Mouse (Mus musculus) liver, embryonic 14.5 days (tissue): ENCODE measurements around the gene Myo1f. TPM values are rescaled to one million over a fixed set of nuclear protein-coding genes. Genes with fewer than 3 reads are reported as not detected.

Source experiments
- ATAC-seq: fragments of 200-750 bp; cut with Nextera tagmentation; 2 replicates; pipeline ENCODE4 v1.8.0; 2017; ENCODE audit warnings: moderate number of reproducible peaks, mild to moderate bottlenecking, moderate library complexity; ENCODE audit not compliant: insufficient read depth
- DNase-seq, 3 experiments: peaks; one replicate each; pipeline ENCODE4 v3.0.0-alpha.2; 2012 to 2013; ENCODE audit warnings: low read depth in 3 of 3, low spot score in 3 of 3
- H3K27ac ChIP-seq: fragments of 300-500 bp; sonication (generic); 2 replicates; pipeline ENCODE4 v1.5.1; 2014; ENCODE audit warnings: moderate library complexity, mild to moderate bottlenecking, control low read depth, inconsistent platforms
- H3K27me3 ChIP-seq: fragments of 300-500 bp; sonication (generic); 2 replicates; pipeline ENCODE4 v1.6.1; 2014; ENCODE audit warnings: mild to moderate bottlenecking, low read length, moderate library complexity; ENCODE audit not compliant: control insufficient read depth, insufficient read depth
- H3K36me3 ChIP-seq: fragments of 300-500 bp; sonication (generic); replicated peaks from 2 replicates; pipeline ENCODE4 v1.6.1; 2014; ENCODE audit warnings: low read depth; ENCODE audit not compliant: control insufficient read depth, insufficient read depth
- H3K4me1 ChIP-seq, 2 experiments: fragments of 200-500 bp in 1 of 2; fragments of 300-500 bp in 1 of 2; sonication (generic) in 1 of 2; replicated peaks; 2 replicates each; pipeline ENCODE4 v1.6.1; 2012 to 2014; ENCODE audit warnings: antibody characterized with exemption in 1 of 2, inconsistent platforms in 1 of 2, low read length in 1 of 2; ENCODE audit not compliant: control insufficient read depth in 2 of 2, insufficient read depth in 2 of 2
- H3K4me2 ChIP-seq: fragments of 300-500 bp; sonication (generic); 2 replicates; pipeline ENCODE4 v1.6.1; 2014; ENCODE audit warnings: low read depth, mild to moderate bottlenecking, control low read depth, moderate library complexity
- H3K4me3 ChIP-seq, 2 experiments: fragments of 200-500 bp in 1 of 2; fragments of 300-500 bp in 1 of 2; sonication (generic) in 1 of 2; 2 replicates each; pipeline ENCODE4 v1.5.1; 2012 to 2014; ENCODE audit warnings: low read depth in 2 of 2, low read length in 2 of 2, mild to moderate bottlenecking in 2 of 2, control low read depth in 1 of 2, inconsistent platforms in 1 of 2, moderate library complexity in 1 of 2; ENCODE audit not compliant: insufficient read depth in 1 of 2
- H3K9ac ChIP-seq: fragments of 300-500 bp; sonication (generic); replicated peaks from 2 replicates; pipeline ENCODE4 v1.6.1; 2014; ENCODE audit warnings: mild to moderate bottlenecking, control low read depth, moderate library complexity
- H3K9me3 ChIP-seq: fragments of 300-500 bp; sonication (generic); 2 replicates; pipeline ENCODE4 v1.6.1; 2016; ENCODE audit warnings: low read length, mixed read lengths; ENCODE audit not compliant: control insufficient read depth
- CTCF ChIP-seq: IDR thresholded peaks from 2 replicates; pipeline ENCODE4 v1.5.1; 2016; ENCODE audit warnings: antibody characterized with exemption, low read depth, control low read depth
- EP300 ChIP-seq: IDR thresholded peaks from 2 replicates; pipeline ENCODE4 v1.6.1; 2016; ENCODE audit warnings: antibody characterized with exemption, low read depth
- WGBS: fragments of 180-500 bp; shearing (Covaris S2); extraction: QIAGEN DNeasy Blood & Tissue Kit; methylation state at CpG from one replicate; pipeline ENCODE4 v1.1.7; 2014; ENCODE audit not compliant: insufficient replicate concordance; 5-methylcytosine and 5-hydroxymethylcytosine counted together
- polyA plus RNA-seq, 2 experiments: library from polyadenylated mRNA; depleted of rRNA in 1 of 2; stranded (reverse) in 1 of 2; unstranded in 1 of 2; fragments of >200 nt; fragmentation: Nextera tagmentation in 1 of 2; extraction: Ambion mirVana in 1 of 2; gene quantifications; 2 replicates each; pipeline versions ENCODE4 v1.2.1 to v1.2.3; 2012 to 2014

The Myo1f gene
- polyA plus RNA-seq, 2 experiments, result 4.5 to 5.9 TPM

DNA sequence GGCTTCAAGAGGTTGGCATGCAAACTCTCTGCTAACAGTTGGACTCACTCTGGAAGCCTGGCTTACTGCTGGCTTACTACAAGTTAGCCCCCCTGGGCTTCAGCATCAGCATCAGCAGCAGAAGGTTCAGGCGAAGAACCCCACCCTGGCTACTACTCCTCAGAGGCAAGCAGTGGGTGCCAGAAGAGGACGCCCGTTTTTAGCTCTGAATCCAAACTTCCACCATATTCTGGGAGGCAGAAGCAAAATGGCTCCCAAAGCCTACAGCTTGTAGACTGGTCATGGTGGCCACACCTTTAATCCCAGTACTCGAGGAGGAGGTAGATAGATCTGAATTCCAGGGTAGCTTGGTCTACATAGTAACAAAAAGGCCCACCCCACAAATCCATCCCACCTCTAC is 88.6 kb downstream of the Myo1f start:
- Histone ChIP-seq H3K36me3 (peaks cover 43% of the 10 kb centered on the region), H3K4me3 (no peak overlapping the region), H3K27ac (no peak overlapping the region), H3K9ac (no peak overlapping the region), H3K9me3 (no peaks in the 10 kb centered on the region), H3K27me3 (no peaks in the 10 kb centered on the region), H3K4me1 (peaks cover 0 to 9% of the 10 kb centered on the region in 2 experiments; a peak in 1 of 4 replicates), H3K4me2 (no peak overlapping the region)
- no peak for TF ChIP-seq EP300
- no peak for TF ChIP-seq CTCF
- ATAC-seq (no peak), DNase-seq (no peak)
- WGBS, result 80% methylated on average over 4 of the region's 4 CpGs

DNA sequence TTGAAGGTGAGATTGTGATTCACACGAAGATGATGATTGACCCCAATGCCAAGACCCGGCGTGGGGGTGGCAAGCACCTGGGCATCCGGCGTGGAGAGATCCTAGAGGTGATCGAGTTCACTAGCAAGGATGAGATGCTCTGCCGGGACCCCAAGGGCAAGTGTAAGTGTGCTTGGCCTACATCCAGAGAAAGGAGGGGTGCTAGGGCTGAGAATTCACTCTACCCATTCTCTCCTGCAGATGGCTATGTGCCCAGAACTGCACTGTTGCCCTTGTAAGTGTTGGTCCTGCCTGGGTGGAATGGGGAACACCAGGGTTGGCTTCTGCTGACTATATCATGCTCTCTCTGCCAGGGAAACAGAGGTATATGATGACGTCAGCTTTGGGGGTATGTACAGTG is 89.6 kb downstream of the Myo1f start:
- DNase-seq (no peak), ATAC-seq (no peak)
- no peak overlapping the region for H3K4me2 ChIP-seq
- no peaks in the 10 kb centered on the region for H3K9me3 ChIP-seq
- H3K4me1 ChIP-seq, result peaks cover 0 to 4% of the 10 kb centered on the region in 2 experiments; a peak in 1 of 4 replicates
- peaks cover 53% of the 10 kb centered on the region for H3K36me3 ChIP-seq
- TF ChIP-seq CTCF, result no peak
- TF ChIP-seq EP300, result no peak
- no peak overlapping the region for H3K4me3 ChIP-seq
- H3K9ac ChIP-seq, result no peak overlapping the region
- H3K27ac ChIP-seq, result no peak overlapping the region
- 93% methylated on average over 8 of the region's 8 CpGs for WGBS
- H3K27me3 ChIP-seq, result no peaks in the 10 kb centered on the region

- no peaks in the 10 kb centered on the region for H3K4me1 ChIP-seq
- TF ChIP-seq EP300 (no peak), CTCF (no peak)
- H3K36me3 ChIP-seq, result peaks cover 85% of the 10 kb centered on the region
- no peak overlapping the region for H3K4me2 ChIP-seq
- ATAC-seq (peak; percentile 37; the same call in 1 of the 2 replicates), DNase-seq (no peak)
- H3K27me3 ChIP-seq, result no peaks in the 10 kb centered on the region
- H3K4me3 ChIP-seq, result no peak overlapping the region
- no peaks in the 10 kb centered on the region for H3K9me3 ChIP-seq
- no peak overlapping the region for H3K9ac ChIP-seq
- no peak overlapping the region for H3K27ac ChIP-seq
- WGBS, result 96% methylated on average over 34 of the region's 34 CpGs
These were observed 94.4 kb downstream of the Myo1f start for GRCm38 (mm10) chr17:33649781-33650475.

Other genes starting within 250 kb of the Myo1f start
- 1.3 and 1.8 TPM in 2 replicates for gene Zfp81, start 196.8 kb upstream of the Myo1f start, polyA plus RNA-seq (2012; rRNA removed)
- gene Zfp81, start 196.8 kb upstream of the Myo1f start, polyA plus RNA-seq (2014; fragmentation: Nextera tagmentation; extraction: Ambion mirVana), result 3.1 and 4.4 TPM in 2 replicates
- 5.8 and 9.8 TPM in 2 replicates for gene Zfp101, start 161.1 kb upstream of the Myo1f start, polyA plus RNA-seq (2012; rRNA removed)
- gene Zfp101, start 161.1 kb upstream of the Myo1f start, polyA plus RNA-seq (2014; fragmentation: Nextera tagmentation; extraction: Ambion mirVana), result 6.2 and 6.6 TPM in 2 replicates
- gene Actl9, start 122.8 kb upstream of the Myo1f start, polyA plus RNA-seq (2012; rRNA removed), result 0.02 and 0.04 TPM in 2 replicates
- gene Actl9, start 122.8 kb upstream of the Myo1f start, polyA plus RNA-seq (2014; fragmentation: Nextera tagmentation; extraction: Ambion mirVana), result not detected in 2 replicates
- 7.3 and 8.6 TPM in 2 replicates for gene Adamts10, start 31.5 kb upstream of the Myo1f start, polyA plus RNA-seq (2012; rRNA removed)
- gene Adamts10, start 31.5 kb upstream of the Myo1f start, polyA plus RNA-seq (2014; fragmentation: Nextera tagmentation; extraction: Ambion mirVana), result 3.6 and 4.3 TPM in 2 replicates
- 22.7 and 28.9 TPM in 2 replicates for gene Zfp414, start 73.4 kb downstream of the Myo1f start, polyA plus RNA-seq (2012; rRNA removed)
- gene Zfp414, start 73.4 kb downstream of the Myo1f start, polyA plus RNA-seq (2014; fragmentation: Nextera tagmentation; extraction: Ambion mirVana), result 24.6 and 26.5 TPM in 2 replicates
- 1.1 and 1.6 TPM in 2 replicates for gene Pram1, start 82.3 kb downstream of the Myo1f start, polyA plus RNA-seq (2012; rRNA removed)
- 1.6 and 2.8 TPM in 2 replicates for gene Pram1, start 82.3 kb downstream of the Myo1f start, polyA plus RNA-seq (2014; fragmentation: Nextera tagmentation; extraction: Ambion mirVana)
- 101 and 136 TPM in 2 replicates for gene Hnrnpm, start 131.2 kb downstream of the Myo1f start, polyA plus RNA-seq (2012; rRNA removed)
- 143 and 164 TPM in 2 replicates for gene Hnrnpm, start 131.2 kb downstream of the Myo1f start, polyA plus RNA-seq (2014; fragmentation: Nextera tagmentation; extraction: Ambion mirVana)
- gene March2, start 163.0 kb downstream of the Myo1f start, polyA plus RNA-seq (2012; rRNA removed), result 162 and 167 TPM in 2 replicates
- gene March2, start 163.0 kb downstream of the Myo1f start, polyA plus RNA-seq (2014; fragmentation: Nextera tagmentation; extraction: Ambion mirVana), result 235 and 236 TPM in 2 replicates
- gene Rab11b, start 204.8 kb downstream of the Myo1f start, polyA plus RNA-seq (2012; rRNA removed), result 91.1 and 101 TPM in 2 replicates
- gene Rab11b, start 204.8 kb downstream of the Myo1f start, polyA plus RNA-seq (2014; fragmentation: Nextera tagmentation; extraction: Ambion mirVana), result 62.6 and 74.3 TPM in 2 replicates
- 6.1 and 6.3 TPM in 2 replicates for gene Angptl4, start 226.1 kb downstream of the Myo1f start, polyA plus RNA-seq (2012; rRNA removed)
- gene Angptl4, start 226.1 kb downstream of the Myo1f start, polyA plus RNA-seq (2014; fragmentation: Nextera tagmentation; extraction: Ambion mirVana), result 12.8 and 15.2 TPM in 2 replicates